Mouse (Mus musculus) kidney, embryonic 16.5 days (tissue): ENCODE measurements at regions not wholly inside any gene's neighbourhood (a gene's known extent, or its start where the extent isn't known, plus 50 kb on each side); places are given as distances from the start of the nearest gene placed in this dataset.

Experiments
- ATAC-seq: fragments of 200-750 bp; cut with Nextera tagmentation; 2 replicates; pipeline ENCODE4 v1.8.0; 2017; ENCODE audit warnings: moderate TSS enrichment; ENCODE audit not compliant: low FRiP score, low TSS enrichment
- H3K27ac ChIP-seq: fragments of 300-500 bp; sonication (generic); 2 replicates; pipeline ENCODE4 v1.5.1; 2014; ENCODE audit warnings: low read length
- H3K27me3 ChIP-seq: fragments of 300-500 bp; sonication (generic); 2 replicates; pipeline ENCODE4 v1.6.1; 2014; ENCODE audit warnings: low read length, control low read depth, mixed read lengths; ENCODE audit not compliant: insufficient read depth
- H3K36me3 ChIP-seq: fragments of 300-500 bp; sonication (generic); 2 replicates; pipeline ENCODE4 v1.6.1; 2014; ENCODE audit warnings: low read length, control low read depth, mixed read lengths; ENCODE audit not compliant: insufficient read depth
- H3K4me1 ChIP-seq: fragments of 300-500 bp; sonication (generic); 2 replicates; pipeline ENCODE4 v1.6.1; 2014; ENCODE audit warnings: low read length, control low read depth, mixed read lengths; ENCODE audit not compliant: insufficient read depth
- H3K4me2 ChIP-seq: fragments of 300-500 bp; sonication (generic); replicated peaks from 2 replicates; pipeline ENCODE4 v1.6.1; 2014; ENCODE audit warnings: low read depth, low read length
- H3K4me3 ChIP-seq: fragments of 300-500 bp; sonication (generic); 2 replicates; pipeline ENCODE4 v1.5.1; 2014; ENCODE audit warnings: mild to moderate bottlenecking, low read length
- H3K9ac ChIP-seq: fragments of 300-500 bp; sonication (generic); replicated peaks from 2 replicates; pipeline ENCODE4 v1.6.1; 2014; ENCODE audit warnings: low read length
- H3K9me3 ChIP-seq: fragments of 300-500 bp; sonication (generic); 2 replicates; pipeline ENCODE4 v1.6.1; 2016; ENCODE audit warnings: low read length, control low read depth
- WGBS: fragments of 180-500 bp; shearing (Covaris S2); extraction: QIAGEN DNeasy Blood & Tissue Kit; methylation state at CpG from one replicate; pipeline ENCODE4 v1.1.7; 2014; 5-methylcytosine and 5-hydroxymethylcytosine counted together

DNA sequence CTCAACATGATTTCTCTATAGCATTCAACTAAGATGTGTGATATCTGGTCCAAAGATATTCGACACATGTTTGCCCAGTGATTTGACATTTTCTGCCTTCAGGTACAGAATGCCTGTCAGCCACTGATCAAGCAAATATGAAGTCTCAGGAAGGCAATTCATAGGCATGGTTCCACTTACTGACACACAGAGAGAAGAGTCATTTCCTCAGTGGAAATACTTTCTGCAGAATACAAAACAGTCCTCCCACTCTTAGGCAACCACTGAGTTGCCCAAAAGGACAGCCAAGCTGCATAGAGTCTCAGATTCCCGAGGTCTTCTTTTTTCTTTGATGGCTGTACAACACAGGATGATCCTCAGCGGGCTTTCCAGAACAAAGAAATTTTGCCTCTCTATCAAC is 110.9 kb downstream of the Ndufa4 start:
- Histone ChIP-seq H3K4me2 (no peak overlapping the region), H3K9ac (no peak overlapping the region), H3K27me3 (no peaks in the 10 kb centered on the region), H3K4me1 (no peaks in the 10 kb centered on the region), H3K36me3 (no peaks in the 10 kb centered on the region), H3K27ac (no peak overlapping the region), H3K9me3 (no peaks in the 10 kb centered on the region), H3K4me3 (no peak overlapping the region)
- no peak for ATAC-seq
- WGBS: 56% methylated on average over 3 of the region's 3 CpGs

DNA sequence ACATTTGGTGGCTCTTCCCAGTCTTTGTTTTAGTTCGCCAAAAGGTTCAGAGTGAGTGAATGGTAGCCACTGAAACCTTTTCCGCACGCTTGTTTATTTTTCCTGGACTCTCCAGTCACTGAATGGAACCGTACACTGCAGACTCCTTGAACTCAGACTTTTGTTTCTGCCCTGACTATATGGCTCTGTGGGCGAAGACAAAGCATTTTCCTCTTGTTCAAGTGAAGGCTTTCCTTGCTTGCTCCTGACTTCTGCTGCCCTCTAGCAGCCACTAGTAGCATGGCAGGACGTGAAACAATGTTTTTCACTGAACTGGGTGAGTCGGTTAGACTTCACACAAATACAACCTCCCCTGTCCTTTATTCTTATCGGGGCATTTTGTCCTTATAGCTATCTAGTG is 113.9 kb downstream of the Ndufa4 start:
- 17% methylated on average over 8 of the region's 8 CpGs for WGBS
- H3K9ac ChIP-seq: no peak overlapping the region
- peak; percentile 84 for ATAC-seq
- no peaks in the 10 kb centered on the region for H3K4me1 ChIP-seq
- H3K27ac ChIP-seq: no peak overlapping the region
- no peaks in the 10 kb centered on the region for H3K36me3 ChIP-seq
- H3K27me3 ChIP-seq: no peaks in the 10 kb centered on the region
- peak overlapping the region; percentile 4; the same call in 1 of the 2 replicates for H3K4me3 ChIP-seq
- peak overlapping the region; percentile 22 for H3K4me2 ChIP-seq
- no peaks in the 10 kb centered on the region for H3K9me3 ChIP-seq

DNA sequence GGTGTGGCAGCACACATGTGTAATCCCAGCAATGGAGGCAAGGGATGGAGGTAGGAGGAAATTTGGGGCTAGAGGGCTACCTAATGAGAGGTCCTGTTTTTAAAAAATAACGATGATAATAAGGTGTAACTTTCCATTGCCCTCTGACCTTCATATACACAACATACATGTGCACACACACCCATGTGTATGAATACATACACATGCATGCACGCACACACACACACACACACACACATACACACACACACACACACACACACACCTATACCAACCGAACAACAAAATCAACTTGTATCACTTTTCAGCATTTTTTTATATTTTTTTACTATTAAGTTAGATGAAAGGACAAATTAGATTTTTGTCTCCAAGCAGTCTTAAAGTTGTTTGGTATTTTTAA is 115.1 kb downstream of the Ndufa4 start:
- WGBS: 88% methylated on average over 3 of the region's 3 CpGs
- Histone ChIP-seq H3K4me1 (no peaks in the 10 kb centered on the region), H3K9me3 (no peaks in the 10 kb centered on the region), H3K9ac (no peak overlapping the region), H3K4me3 (no peak overlapping the region), H3K27me3 (no peaks in the 10 kb centered on the region), H3K36me3 (no peaks in the 10 kb centered on the region), H3K27ac (no peak overlapping the region), H3K4me2 (no peak overlapping the region)
- ATAC-seq: no peak

DNA sequence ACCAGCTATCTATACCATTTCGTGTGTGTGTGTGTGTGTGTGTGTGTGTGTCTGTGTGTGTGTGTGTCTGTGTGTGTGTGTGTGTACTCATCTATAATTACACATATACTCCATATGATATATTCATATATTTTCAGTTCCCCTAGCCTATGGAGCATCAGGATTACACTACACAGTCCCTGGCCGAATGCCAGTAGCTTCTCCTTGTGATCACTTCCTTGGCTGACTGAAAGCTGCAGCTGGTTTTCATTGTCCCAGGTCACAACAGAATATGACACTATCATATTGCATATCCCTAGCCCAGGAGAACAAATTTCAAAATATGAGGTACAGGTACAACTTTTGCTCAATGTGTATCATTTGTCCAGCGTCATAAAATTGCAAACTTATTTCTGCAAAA is 116.2 kb downstream of the Ndufa4 start:
- Histone ChIP-seq H3K36me3 (no peaks in the 10 kb centered on the region), H3K4me3 (no peak overlapping the region), H3K4me1 (no peaks in the 10 kb centered on the region), H3K9ac (no peak overlapping the region), H3K9me3 (no peaks in the 10 kb centered on the region), H3K4me2 (no peak overlapping the region), H3K27me3 (no peaks in the 10 kb centered on the region), H3K27ac (no peak overlapping the region)
- no peak for ATAC-seq
- 80% methylated on average over 3 of the region's 3 CpGs for WGBS

DNA sequence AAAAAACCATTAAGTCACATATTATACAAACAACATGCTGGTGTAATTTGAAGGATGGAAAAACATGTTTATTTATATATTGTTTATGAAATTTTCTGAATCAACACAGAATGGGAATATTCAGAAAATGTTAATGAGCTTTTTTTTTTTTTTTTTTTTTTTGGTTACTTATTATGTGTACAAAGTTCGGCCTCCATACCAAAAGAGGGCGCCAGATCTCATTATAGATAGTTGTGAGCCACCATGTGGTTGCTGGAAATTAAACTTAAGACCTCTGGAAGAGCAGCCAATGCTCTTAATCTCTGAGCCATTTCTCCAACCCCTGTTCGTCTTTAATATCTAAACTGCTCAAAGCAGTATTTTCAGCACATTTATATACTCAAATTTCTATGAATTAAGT is 133.3 kb downstream of the Ndufa4 start:
- no peaks in the 10 kb centered on the region for H3K36me3 ChIP-seq
- no peaks in the 10 kb centered on the region for H3K9me3 ChIP-seq
- H3K4me1 ChIP-seq: no peaks in the 10 kb centered on the region
- no peak overlapping the region for H3K9ac ChIP-seq
- 80% methylated on average over 3 of the region's 3 CpGs for WGBS
- H3K27me3 ChIP-seq: no peaks in the 10 kb centered on the region
- H3K4me3 ChIP-seq: no peak overlapping the region
- H3K27ac ChIP-seq: no peak overlapping the region
- no peak for ATAC-seq
- H3K4me2 ChIP-seq: no peak overlapping the region

DNA sequence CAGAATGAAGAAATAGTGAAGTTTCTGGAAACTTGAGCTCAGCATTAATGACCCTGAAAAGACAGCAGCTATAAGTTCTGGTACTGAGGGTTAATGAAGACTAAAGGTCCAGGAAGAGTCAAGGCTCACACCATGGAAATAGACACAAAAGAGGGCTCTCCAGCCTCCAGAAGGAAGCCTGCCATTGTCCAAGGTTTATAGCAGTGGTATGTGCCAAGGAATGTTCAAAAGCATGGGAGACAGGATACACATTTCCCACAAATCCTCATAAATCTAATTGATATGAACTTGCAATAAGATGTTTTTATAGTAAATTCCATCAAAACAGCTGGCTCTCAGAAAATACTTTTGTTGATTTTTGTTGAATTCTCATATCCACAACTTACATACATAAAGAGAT is 144.4 kb downstream of the Ndufa4 start:
- Histone ChIP-seq H3K4me3 (no peak overlapping the region), H3K4me1 (0 out of 2 replicates have a peak, but pooled peaks cover 3% of the 10 kb centered on the region), H3K4me2 (no peak overlapping the region), H3K27me3 (no peaks in the 10 kb centered on the region), H3K27ac (no peak overlapping the region), H3K9ac (no peak overlapping the region), H3K9me3 (no peaks in the 10 kb centered on the region), H3K36me3 (no peaks in the 10 kb centered on the region)
- ATAC-seq: peak; percentile 71; the same call in 1 of the 2 replicates

DNA sequence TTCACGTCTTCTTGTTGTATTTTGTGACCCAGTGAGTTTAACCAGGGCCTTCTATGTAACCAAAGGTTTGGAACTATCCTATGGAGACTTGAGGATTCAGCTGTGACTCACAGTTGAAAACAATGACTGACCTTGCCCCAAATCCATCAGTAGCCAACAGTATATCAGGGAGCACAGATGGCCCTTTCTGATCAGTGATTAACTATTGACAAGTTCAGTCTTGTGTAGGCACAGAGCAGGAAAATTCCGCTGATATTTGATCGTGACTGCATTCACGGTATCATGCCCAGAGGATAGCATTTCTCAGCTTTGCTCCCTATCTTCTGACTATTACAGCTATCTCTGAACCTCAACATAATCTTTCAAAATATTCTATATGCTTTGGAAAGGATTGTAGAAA is 169.6 kb downstream of the Ndufa4 start:
- H3K27ac ChIP-seq: no peak overlapping the region
- 87% methylated on average over 4 of the region's 4 CpGs for WGBS
- no peak overlapping the region for H3K4me3 ChIP-seq
- no peak overlapping the region for H3K4me2 ChIP-seq
- no peak for ATAC-seq
- no peaks in the 10 kb centered on the region for H3K27me3 ChIP-seq
- H3K4me1 ChIP-seq: no peaks in the 10 kb centered on the region
- H3K9ac ChIP-seq: no peak overlapping the region
- no peaks in the 10 kb centered on the region for H3K9me3 ChIP-seq
- H3K36me3 ChIP-seq: no peaks in the 10 kb centered on the region

DNA sequence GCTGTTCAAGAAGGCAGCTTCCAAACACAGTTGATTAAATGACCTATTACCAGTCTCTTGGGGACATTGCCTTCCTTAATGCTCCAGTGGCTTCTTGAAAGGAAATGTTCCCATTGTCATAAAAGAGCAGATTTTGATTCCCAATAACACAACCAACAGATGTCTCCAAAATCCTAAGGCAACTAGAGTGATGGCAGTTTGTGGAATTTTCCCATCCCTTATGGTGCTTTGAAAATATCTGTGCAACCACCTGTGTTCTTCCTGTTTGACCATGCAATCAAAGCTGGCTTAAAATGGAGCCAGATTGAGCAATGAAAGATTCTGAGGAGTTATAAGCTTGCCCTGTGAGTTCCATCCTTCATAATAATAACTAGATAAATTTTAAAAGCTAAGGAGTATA is 176.2 kb downstream of the Ndufa4 start:
- Histone ChIP-seq H3K27ac (no peak overlapping the region), H3K36me3 (no peaks in the 10 kb centered on the region), H3K4me1 (no peaks in the 10 kb centered on the region), H3K9ac (no peak overlapping the region), H3K9me3 (no peaks in the 10 kb centered on the region), H3K27me3 (no peaks in the 10 kb centered on the region), H3K4me3 (no peak overlapping the region), H3K4me2 (no peak overlapping the region)
- ATAC-seq: no peak

DNA sequence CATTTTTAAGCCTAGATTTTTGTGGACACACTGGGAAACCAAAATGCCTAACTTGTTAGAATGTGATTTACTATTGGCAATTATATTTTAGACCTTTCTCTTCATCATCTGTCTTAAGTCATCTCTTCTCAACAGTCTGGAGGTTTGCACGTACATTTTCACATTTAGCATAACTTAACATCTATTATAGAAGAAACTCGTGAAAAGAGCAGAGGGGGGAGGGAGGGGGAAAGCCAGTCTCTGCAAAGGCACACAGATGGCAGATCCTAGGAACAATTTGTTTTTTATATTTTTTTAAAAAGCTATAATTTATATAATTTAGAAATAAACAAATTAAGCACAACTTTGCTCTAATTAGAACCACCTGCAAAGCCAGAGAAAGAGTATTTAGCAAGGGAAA is 176.6 kb downstream of the Ndufa4 start:
- no peak overlapping the region for H3K9ac ChIP-seq
- ATAC-seq: no peak
- H3K36me3 ChIP-seq: no peaks in the 10 kb centered on the region
- H3K4me1 ChIP-seq: no peaks in the 10 kb centered on the region
- H3K4me3 ChIP-seq: no peak overlapping the region
- no peaks in the 10 kb centered on the region for H3K27me3 ChIP-seq
- 67% methylated on average over 2 of the region's 2 CpGs for WGBS
- H3K4me2 ChIP-seq: no peak overlapping the region
- H3K27ac ChIP-seq: no peak overlapping the region
- no peaks in the 10 kb centered on the region for H3K9me3 ChIP-seq

DNA sequence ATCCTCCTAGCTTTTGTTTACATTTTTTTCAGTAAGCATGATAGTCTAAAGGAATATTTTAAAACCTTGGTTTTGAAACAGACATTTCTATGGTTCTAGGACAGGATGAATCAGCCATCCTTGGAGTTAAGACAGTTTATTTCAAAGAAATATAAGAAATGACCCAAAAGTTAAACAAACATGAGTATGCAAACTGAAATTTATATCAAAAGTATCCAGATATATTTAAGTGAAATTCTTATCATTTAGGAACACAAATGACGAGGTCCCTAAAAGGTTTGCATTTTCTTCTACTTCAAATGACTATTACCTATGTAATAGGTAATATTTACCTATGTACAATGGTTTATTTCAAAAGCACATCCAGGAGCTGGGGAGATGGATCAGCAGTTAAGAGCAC is 179.5 kb downstream of the Ndufa4 start:
- no peaks in the 10 kb centered on the region for H3K9me3 ChIP-seq
- no peak overlapping the region for H3K9ac ChIP-seq
- H3K4me2 ChIP-seq: no peak overlapping the region
- H3K4me1 ChIP-seq: no peaks in the 10 kb centered on the region
- 76% methylated on average over 1 of the region's 1 CpGs for WGBS
- H3K27ac ChIP-seq: no peak overlapping the region
- H3K27me3 ChIP-seq: no peaks in the 10 kb centered on the region
- ATAC-seq: no peak
- no peak overlapping the region for H3K4me3 ChIP-seq
- H3K36me3 ChIP-seq: no peaks in the 10 kb centered on the region

DNA sequence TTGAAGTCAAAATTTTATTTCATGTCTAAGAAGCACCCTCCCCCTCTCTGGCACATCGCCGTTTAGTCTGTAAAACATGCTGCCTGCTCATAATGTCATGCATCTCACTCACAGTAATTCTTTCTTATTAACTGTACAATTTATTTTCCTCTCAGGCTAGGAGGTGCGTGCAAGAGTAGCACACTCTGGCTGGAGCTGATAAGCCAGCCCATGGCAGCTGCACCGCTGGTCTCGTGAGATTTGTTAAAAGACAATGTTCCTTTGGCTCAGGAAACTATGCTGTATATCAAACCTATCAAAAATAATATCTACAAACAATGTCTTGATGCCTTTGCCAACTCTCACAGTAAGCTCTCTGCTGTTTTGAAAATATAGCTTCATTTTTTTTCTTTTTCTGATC is 179.9 kb downstream of the Ndufa4 start:
- ATAC-seq: peak; percentile 69; the same call in 1 of the 2 replicates
- H3K36me3 ChIP-seq: no peaks in the 10 kb centered on the region
- H3K27me3 ChIP-seq: no peaks in the 10 kb centered on the region
- H3K27ac ChIP-seq: no peak overlapping the region
- no peak overlapping the region for H3K9ac ChIP-seq
- WGBS: 44% methylated on average over 5 of the region's 5 CpGs
- no peak overlapping the region for H3K4me3 ChIP-seq
- no peaks in the 10 kb centered on the region for H3K4me1 ChIP-seq
- H3K9me3 ChIP-seq: no peaks in the 10 kb centered on the region
- H3K4me2 ChIP-seq: no peak overlapping the region
